Mouse (Mus musculus) heart, embryonic 13.5 days (tissue): ENCODE results near the gene Slc47a1. TPM values are rescaled to one million over a fixed set of nuclear protein-coding genes. Genes with fewer than 3 reads are reported as not detected.
A peak's percentile ranks its signal among the peaks of the same experiment; 100 is the strongest.
"Not testable (repeated sequence)": the region's sequence is repeated elsewhere in the genome, so short reads cannot be mapped to it uniquely, and the experiment has no call there.

Experiments used
- ATAC-seq: fragments of 200-750 bp; cut with Nextera tagmentation; 2 replicates; pipeline ENCODE4 v1.8.0; 2017; ENCODE audit warnings: moderate TSS enrichment; ENCODE audit not compliant: insufficient number of reproducible peaks, low FRiP score, low TSS enrichment; ENCODE audit errors: extremely low read depth
- H3K27ac ChIP-seq: fragments of 300-500 bp; sonication (generic); replicated peaks from 2 replicates; pipeline ENCODE4 v1.5.1; 2015; ENCODE audit warnings: moderate library complexity, mild to moderate bottlenecking, inconsistent platforms
- H3K27me3 ChIP-seq: fragments of 300-500 bp; sonication (generic); replicated peaks from 2 replicates; pipeline ENCODE4 v1.6.1; 2015; ENCODE audit warnings: mild to moderate bottlenecking, inconsistent platforms
- H3K36me3 ChIP-seq: fragments of 300-500 bp; sonication (generic); 2 replicates; pipeline ENCODE4 v1.6.1; 2015; ENCODE audit warnings: mild to moderate bottlenecking, inconsistent platforms
- H3K4me1 ChIP-seq: fragments of 300-500 bp; sonication (generic); 2 replicates; pipeline ENCODE4 v1.6.1; 2015; ENCODE audit warnings: inconsistent platforms
- H3K4me2 ChIP-seq: fragments of 300-500 bp; sonication (generic); 2 replicates; pipeline ENCODE4 v1.6.1; 2015; ENCODE audit warnings: inconsistent platforms, mild to moderate bottlenecking, moderate library complexity
- H3K4me3 ChIP-seq: fragments of 300-500 bp; sonication (generic); 2 replicates; pipeline ENCODE4 v1.5.1; 2015; ENCODE audit warnings: moderate library complexity, mild to moderate bottlenecking, inconsistent platforms
- H3K9ac ChIP-seq: fragments of 300-500 bp; sonication (generic); 2 replicates; pipeline ENCODE4 v1.6.1; 2015; ENCODE audit warnings: inconsistent platforms, mild to moderate bottlenecking, moderate library complexity
- H3K9me3 ChIP-seq: fragments of 300-500 bp; sonication (generic); 2 replicates; pipeline ENCODE4 v1.6.1; 2016; ENCODE audit warnings: inconsistent platforms
- WGBS: fragments of 180-500 bp; shearing (Covaris S2); methylation state at CpG from one replicate; pipeline ENCODE4 v1.1.7; 2015; ENCODE audit warnings: mixed read lengths; 5-methylcytosine and 5-hydroxymethylcytosine counted together
- polyA plus RNA-seq: library from polyadenylated mRNA; unstranded; fragments of >200 nt; fragmentation: Nextera tagmentation; extraction: Ambion mirVana; gene quantifications from 2 replicates; pipeline ENCODE4 v1.2.1, GENCODE M21; 2015

The Slc47a1 gene
- polyA plus RNA-seq, 1 experiment from 2014 or later: 24.6 TPM

GRCm38 (mm10) chr11:61408184-61409027 lies 30.3 kb upstream of the Slc47a1 start:
- H3K4me3 ChIP-seq: peak overlapping the region; percentile 86
- 0 out of 2 replicates have a peak, but pooled peaks cover 3% of the 10 kb centered on the region for H3K4me1 ChIP-seq
- no peaks in the 10 kb centered on the region for H3K9me3 ChIP-seq
- peaks cover 3% of the 10 kb centered on the region; the same call in 1 of the 2 replicates for H3K27me3 ChIP-seq
- peak overlapping the region; percentile 96 for H3K27ac ChIP-seq
- no peaks in the 10 kb centered on the region for H3K36me3 ChIP-seq
- whole genome bisulfite sequencing: under 1% methylated on average over 64 of the region's 64 CpGs
- H3K9ac ChIP-seq: peak overlapping the region; percentile 88
- H3K4me2 ChIP-seq: peak overlapping the region; percentile 78
- peak; percentile 84 for ATAC-seq

DNA sequence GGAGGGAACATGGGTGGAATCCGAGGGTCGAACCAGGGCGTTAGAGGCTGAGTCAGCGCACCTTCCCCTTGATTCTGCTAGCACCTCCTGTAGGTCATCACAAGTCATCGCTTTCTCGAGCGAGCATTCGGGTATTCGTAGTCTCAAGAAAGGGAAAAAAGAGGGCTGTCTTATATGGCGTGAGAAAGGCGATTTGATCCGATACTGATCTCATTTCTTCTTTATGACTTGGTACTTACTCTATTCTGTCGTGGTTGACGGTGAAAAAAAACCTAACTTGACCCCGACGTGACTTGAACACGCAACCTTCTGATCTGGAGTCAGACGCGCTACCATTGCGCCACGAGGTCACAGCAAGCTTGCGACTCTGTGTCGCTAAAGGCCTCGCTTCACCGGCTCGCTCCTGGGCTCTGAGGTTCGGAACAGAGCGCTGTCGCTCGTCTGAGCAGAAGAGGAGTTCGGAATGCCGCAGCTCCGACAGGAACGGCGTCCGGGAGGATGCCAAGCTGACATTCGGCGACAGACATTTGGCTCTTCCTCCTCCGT lies 29.6 kb upstream of the Slc47a1 start:
- H3K27me3 ChIP-seq: peaks cover 3% of the 10 kb centered on the region; the same call in 1 of the 2 replicates
- no peaks in the 10 kb centered on the region for H3K9me3 ChIP-seq
- peak overlapping the region; percentile 78 for H3K4me2 ChIP-seq
- H3K4me3 ChIP-seq: peak overlapping the region; percentile 86
- peak overlapping the region; percentile 96 for H3K27ac ChIP-seq
- H3K9ac ChIP-seq: peak overlapping the region; percentile 88
- no peaks in the 10 kb centered on the region for H3K36me3 ChIP-seq
- 0 out of 2 replicates have a peak, but pooled peaks cover 3% of the 10 kb centered on the region for H3K4me1 ChIP-seq
- WGBS: 1% methylated on average over 39 of the region's 39 CpGs
- peak; percentile 80 for ATAC-seq

GRCm38 (mm10) chr11:61401794-61402193 lies 23.6 kb upstream of the Slc47a1 start:
- H3K27ac ChIP-seq: peak overlapping the region; percentile 88; the same call in 1 of the 2 replicates

DNA sequence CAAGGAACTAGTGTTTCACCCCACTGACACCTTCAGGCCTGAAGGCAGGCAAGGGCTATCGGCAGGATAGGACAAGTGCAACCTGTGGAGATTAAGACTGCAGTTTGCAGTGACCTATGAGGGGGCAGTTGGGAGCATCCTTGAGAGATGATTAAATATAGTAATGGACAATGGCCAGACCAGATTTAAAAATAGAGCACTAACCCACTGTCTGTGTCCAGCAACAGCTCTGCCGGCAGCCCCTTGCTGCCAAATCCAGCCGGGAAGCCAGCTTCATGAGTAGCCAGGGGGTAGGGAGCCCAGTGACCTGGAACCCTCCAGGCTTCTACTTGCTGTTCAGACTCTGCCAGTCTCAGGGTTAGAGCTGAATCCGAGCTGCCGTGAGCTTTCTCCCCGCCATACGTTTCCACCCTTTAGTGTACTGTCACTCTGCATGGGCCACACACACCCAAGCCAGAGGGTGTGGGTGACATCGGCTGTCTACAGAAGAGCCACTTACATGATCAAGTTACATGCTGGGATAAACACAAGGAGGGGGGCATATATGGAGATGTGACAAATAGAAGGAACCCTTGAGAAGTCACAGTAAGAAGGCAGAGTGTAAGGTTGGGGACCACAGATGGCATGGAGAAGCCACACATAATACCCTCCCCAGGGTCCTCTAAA lies 22.7 kb upstream of the Slc47a1 start:
- no peaks in the 10 kb centered on the region for H3K9me3 ChIP-seq
- ATAC-seq: peak; percentile 54; the same call in 1 of the 2 replicates
- H3K27me3 ChIP-seq: no peaks in the 10 kb centered on the region
- H3K4me2 ChIP-seq: peak overlapping the region; percentile 58
- H3K4me1 ChIP-seq: peaks cover 22% of the 10 kb centered on the region
- peak overlapping the region; percentile 88 for H3K27ac ChIP-seq
- H3K4me3 ChIP-seq: peak overlapping the region; percentile 20; the same call in 1 of the 2 replicates
- H3K36me3 ChIP-seq: no peaks in the 10 kb centered on the region
- H3K9ac ChIP-seq: peak overlapping the region; percentile 68; the same call in 1 of the 2 replicates
- whole genome bisulfite sequencing: 36% methylated on average over 8 of the region's 8 CpGs

More at GRCm38 (mm10) chr11:61401794-61402193, 23.6 kb upstream of the Slc47a1 start:
- H3K9ac ChIP-seq: no peak overlapping the region
- no peaks in the 10 kb centered on the region for H3K36me3 ChIP-seq
- ATAC-seq: no peak
- H3K9me3 ChIP-seq: no peaks in the 10 kb centered on the region
- H3K4me3 ChIP-seq: no peak overlapping the region
- H3K27me3 ChIP-seq: no peaks in the 10 kb centered on the region
- 84% methylated on average over 4 of the region's 4 CpGs for WGBS
- no peak overlapping the region for H3K4me2 ChIP-seq
- H3K4me1 ChIP-seq: peaks cover 22% of the 10 kb centered on the region

DNA sequence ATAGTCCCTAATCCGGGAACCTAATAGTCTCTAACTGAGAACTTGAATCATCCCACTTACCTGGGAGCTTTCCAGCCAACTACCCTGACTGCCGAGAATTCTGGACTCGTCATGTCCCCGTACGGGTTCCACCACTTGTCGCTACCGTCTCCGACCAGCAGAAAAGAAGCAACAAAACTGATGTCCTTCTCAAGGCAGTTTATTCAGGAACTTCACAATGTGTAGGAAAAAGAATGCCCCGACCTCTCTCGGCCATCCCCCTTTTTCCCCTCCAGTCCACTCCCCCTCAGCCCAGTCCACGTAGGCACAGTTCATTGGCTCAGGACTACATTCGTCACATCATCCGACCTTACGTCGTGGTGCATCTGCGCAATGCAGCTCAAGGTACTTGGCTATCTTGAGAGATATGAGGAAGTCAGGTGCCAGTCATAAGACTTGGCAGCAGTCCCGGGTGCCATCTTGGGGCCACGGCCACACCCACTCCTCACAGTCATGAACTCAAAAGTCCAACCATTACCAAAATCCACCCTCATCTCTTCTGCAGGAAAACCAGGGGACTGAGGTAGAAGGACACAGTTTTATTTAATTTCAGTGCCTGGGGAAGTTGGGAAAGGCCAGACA lies 19.4 kb upstream of the Slc47a1 start:
- not testable (repeated sequence) for H3K27ac ChIP-seq, H3K27me3 ChIP-seq, H3K4me2 ChIP-seq, ATAC-seq, H3K36me3 ChIP-seq, H3K9ac ChIP-seq, H3K4me3 ChIP-seq
- WGBS: 89% methylated on average over 18 of the region's 18 CpGs
- H3K9me3 ChIP-seq: 0 out of 2 replicates have a peak, but pooled peaks cover 10% of the 10 kb centered on the region
- H3K4me1 ChIP-seq: peaks cover 22% of the 10 kb centered on the region

DNA sequence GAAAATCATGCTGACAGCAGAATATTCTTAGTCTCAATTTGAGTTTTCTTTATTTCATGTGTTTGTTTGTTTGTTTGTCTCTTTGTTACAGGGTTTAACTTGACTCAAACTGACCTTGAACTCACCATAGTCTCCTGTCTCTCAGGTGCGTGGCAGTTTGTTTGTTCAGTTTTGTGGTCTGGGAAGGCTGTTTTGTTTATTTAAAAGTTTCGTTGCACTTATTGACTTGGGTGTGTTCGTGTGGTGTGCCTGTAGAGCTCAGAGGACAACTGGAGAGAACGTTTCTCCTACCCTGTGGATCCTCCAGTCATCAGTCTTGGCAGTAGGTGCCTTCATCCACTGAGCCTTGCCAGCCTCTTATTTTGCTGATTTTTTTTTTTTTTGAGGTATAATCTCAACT lies 10.8 kb upstream of the Slc47a1 start:
- H3K9me3 ChIP-seq: peaks cover 4% of the 10 kb centered on the region; the same call in 1 of the 2 replicates
- no peak for ATAC-seq
- H3K4me1 ChIP-seq: no peaks in the 10 kb centered on the region
- no peak overlapping the region for H3K9ac ChIP-seq
- H3K4me2 ChIP-seq: no peak overlapping the region
- no peaks in the 10 kb centered on the region for H3K36me3 ChIP-seq
- H3K27me3 ChIP-seq: no peaks in the 10 kb centered on the region
- WGBS: 78% methylated on average over 4 of the region's 4 CpGs
- no peak overlapping the region for H3K27ac ChIP-seq
- no peak overlapping the region for H3K4me3 ChIP-seq

- no peak overlapping the region for H3K9ac ChIP-seq
- H3K4me2 ChIP-seq: no peak overlapping the region
- no peaks in the 10 kb centered on the region for H3K4me1 ChIP-seq
- no peak overlapping the region for H3K4me3 ChIP-seq
- no peak overlapping the region for H3K27ac ChIP-seq
- peaks cover 4% of the 10 kb centered on the region; the same call in 1 of the 2 replicates for H3K9me3 ChIP-seq
- 57% methylated on average over 6 of the region's 6 CpGs for WGBS
- no peaks in the 10 kb centered on the region for H3K27me3 ChIP-seq
- H3K36me3 ChIP-seq: no peaks in the 10 kb centered on the region
- no peak for ATAC-seq
These were observed 9.9 kb upstream of the Slc47a1 start for GRCm38 (mm10) chr11:61388012-61388411.

GRCm38 (mm10) chr11:61387233-61387632 lies 9.1 kb upstream of the Slc47a1 start:
- H3K27ac ChIP-seq: no peak overlapping the region
- no peak for ATAC-seq
- no peak overlapping the region for H3K9ac ChIP-seq
- no peak overlapping the region for H3K4me2 ChIP-seq
- no peaks in the 10 kb centered on the region for H3K4me1 ChIP-seq
- no peak overlapping the region for H3K4me3 ChIP-seq
- no peaks in the 10 kb centered on the region for H3K27me3 ChIP-seq
- 62% methylated on average over 6 of the region's 6 CpGs for WGBS
- no peaks in the 10 kb centered on the region for H3K36me3 ChIP-seq
- peaks cover 4% of the 10 kb centered on the region; the same call in 1 of the 2 replicates for H3K9me3 ChIP-seq

- WGBS: 47% methylated on average over 4 of the region's 4 CpGs
- Histone ChIP-seq H3K4me3 (no peak overlapping the region), H3K27me3 (peaks cover 1% of the 10 kb centered on the region; the same call in 1 of the 2 replicates), H3K36me3 (no peaks in the 10 kb centered on the region), H3K4me2 (no peak overlapping the region), H3K9ac (no peak overlapping the region), H3K9me3 (0 out of 2 replicates have a peak, but pooled peaks cover 3% of the 10 kb centered on the region), H3K4me1 (no peaks in the 10 kb centered on the region), H3K27ac (no peak overlapping the region)
- no peak for ATAC-seq
These were observed 7.6 kb upstream of the Slc47a1 start for GRCm38 (mm10) chr11:61385725-61386124.

- Histone ChIP-seq H3K4me2 (no peak overlapping the region), H3K9ac (no peak overlapping the region), H3K4me3 (no peak overlapping the region), H3K9me3 (0 out of 2 replicates have a peak, but pooled peaks cover 3% of the 10 kb centered on the region), H3K27ac (no peak overlapping the region), H3K36me3 (no peaks in the 10 kb centered on the region), H3K27me3 (peaks cover 45% of the 10 kb centered on the region), H3K4me1 (peaks cover 13% of the 10 kb centered on the region)
- WGBS: 84% methylated on average over 1 of the region's 1 CpGs
- no peak for ATAC-seq
These were observed 3.1 kb upstream of the Slc47a1 start for GRCm38 (mm10) chr11:61381272-61381671.

DNA sequence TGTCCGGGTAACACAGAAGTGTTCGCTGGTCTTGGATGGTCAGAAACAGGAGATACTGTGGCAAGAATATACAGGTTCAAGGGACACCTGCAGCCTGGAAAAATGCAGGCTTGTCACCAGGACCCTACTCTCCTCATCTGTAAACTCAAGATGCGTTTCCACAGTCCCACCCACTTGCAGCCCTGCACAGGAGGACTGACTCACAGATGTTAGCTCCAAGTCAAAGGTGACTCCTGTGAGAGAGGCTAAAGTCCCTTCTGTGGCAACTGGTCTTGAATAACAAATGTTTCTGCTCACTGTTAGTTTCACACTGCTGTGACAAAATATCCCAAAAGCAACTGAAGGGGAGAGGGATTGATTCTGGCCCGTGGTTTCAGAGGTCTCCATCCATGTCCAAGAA lies 506 bp upstream of the Slc47a1 start:
- peaks cover 59% of the 10 kb centered on the region for H3K27me3 ChIP-seq
- H3K36me3 ChIP-seq: no peaks in the 10 kb centered on the region
- H3K4me1 ChIP-seq: peaks cover 13% of the 10 kb centered on the region
- no peak for ATAC-seq
- 71% methylated on average over 4 of the region's 4 CpGs for WGBS
- no peak overlapping the region for H3K27ac ChIP-seq
- no peak overlapping the region for H3K4me3 ChIP-seq
- H3K4me2 ChIP-seq: no peak overlapping the region
- H3K9ac ChIP-seq: no peak overlapping the region
- 0 out of 2 replicates have a peak, but pooled peaks cover 3% of the 10 kb centered on the region for H3K9me3 ChIP-seq
